Mouse (Mus musculus) layer of hippocampus, adult 18-20 months (tissue): ENCODE measurements at regions not wholly inside any gene's neighbourhood (a gene's known extent, or its start where the extent isn't known, plus 50 kb on each side); places are given as distances from the start of the nearest gene placed in this dataset.

Source experiments
- DNase-seq, 2 experiments: peaks; one replicate each; pipeline ENCODE4 v3.0.0; 2022; ENCODE audit warnings: low spot score in 2 of 2

- no peak for DNase-seq
Observed at GRCm38 (mm10) chr11:17733075-17733474, 220.6 kb downstream of the Etaa1 start.

DNA sequence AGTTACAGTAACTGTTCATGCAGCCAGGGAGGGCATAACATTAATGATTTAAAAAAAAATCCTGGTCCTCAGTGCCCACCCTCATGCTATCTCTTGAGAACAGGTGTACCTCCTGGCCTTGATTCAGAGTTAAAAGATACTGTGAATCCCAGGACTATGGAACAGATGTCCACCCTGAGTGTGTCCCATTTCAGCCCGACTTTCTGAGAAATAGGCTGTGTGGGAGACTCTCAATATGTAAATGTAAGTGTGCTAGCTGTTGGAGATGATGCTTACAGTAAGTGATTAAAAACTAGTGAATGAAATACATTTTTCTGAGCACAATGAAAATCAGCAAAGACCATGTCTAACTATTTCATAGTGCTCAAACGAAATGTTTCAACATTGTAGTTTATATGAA is 219.2 kb downstream of the Etaa1 start:
- DNase-seq: no peak

- no peak for DNase-seq
Observed at GRCm38 (mm10) chr11:17738879-17739278, 214.8 kb downstream of the Etaa1 start.

- DNase-seq: no peak
Observed at GRCm38 (mm10) chr11:17743821-17744220, 209.9 kb downstream of the Etaa1 start.

DNA sequence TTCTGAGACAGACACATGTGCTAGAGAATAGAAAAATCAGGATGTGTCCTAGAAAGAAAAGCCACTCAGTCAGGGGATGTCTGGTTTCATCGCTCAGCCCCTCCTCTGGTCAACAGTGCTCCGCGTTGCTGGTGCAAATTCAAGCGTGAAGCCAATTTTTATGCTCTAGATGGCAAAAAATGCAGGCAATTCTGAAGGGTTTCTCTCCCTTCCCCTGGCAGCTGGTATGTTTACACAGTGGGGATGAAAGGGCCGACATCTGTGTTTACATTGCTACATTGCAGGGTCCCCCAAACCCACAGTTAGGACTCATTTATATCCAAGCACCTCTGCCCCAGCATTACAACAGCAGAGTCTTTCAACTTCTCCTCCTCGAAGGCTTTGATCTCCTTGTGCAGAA is 203.3 kb downstream of the Etaa1 start:
- no peak for DNase-seq

GRCm38 (mm10) chr11:17759224-17759623 is 194.5 kb downstream of the Etaa1 start:
- DNase-seq: no peak

- peak in 1 of 2 experiments; percentile 8 for DNase-seq
Observed at GRCm38 (mm10) chr11:17763411-17763810, 190.3 kb downstream of the Etaa1 start.

DNA sequence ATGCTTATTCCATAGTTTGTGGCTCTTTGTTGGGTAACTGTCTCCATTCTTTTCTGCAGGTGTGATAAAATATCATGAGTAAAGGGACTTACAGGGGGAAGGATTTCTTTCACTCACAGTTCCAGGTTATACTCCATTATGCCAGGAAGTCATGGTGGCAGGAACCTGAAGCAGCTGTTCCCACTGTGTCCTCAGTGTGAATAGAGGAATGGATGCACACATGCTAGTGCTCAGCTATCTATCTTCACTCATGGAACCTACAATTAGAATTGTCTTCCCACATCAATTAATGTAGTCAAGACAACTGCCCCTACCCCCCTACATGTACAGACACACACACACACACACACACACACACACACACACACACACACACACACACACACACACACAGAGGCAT is 189.5 kb downstream of the Etaa1 start:
- DNase-seq: no peak

GRCm38 (mm10) chr11:17768345-17768759 is 185.3 kb downstream of the Etaa1 start:
- DNase-seq: no peak

- no peak for DNase-seq
Observed at GRCm38 (mm10) chr11:17768837-17769466, 184.7 kb downstream of the Etaa1 start.

GRCm38 (mm10) chr11:17797632-17798031 is 156.0 kb downstream of the Etaa1 start:
- no peak for DNase-seq

- DNase-seq: no peak
Observed at GRCm38 (mm10) chr11:17807851-17808250, 145.8 kb downstream of the Etaa1 start.

GRCm38 (mm10) chr11:17811829-17812559 is 141.7 kb downstream of the Etaa1 start:
- no peak for DNase-seq

- DNase-seq: no peak
Observed at GRCm38 (mm10) chr11:17842642-17843041, 111.0 kb downstream of the Etaa1 start.

GRCm38 (mm10) chr11:17852405-17852804 is 101.3 kb downstream of the Etaa1 start:
- peak in 1 of 2 experiments; percentile 48 for DNase-seq

DNA sequence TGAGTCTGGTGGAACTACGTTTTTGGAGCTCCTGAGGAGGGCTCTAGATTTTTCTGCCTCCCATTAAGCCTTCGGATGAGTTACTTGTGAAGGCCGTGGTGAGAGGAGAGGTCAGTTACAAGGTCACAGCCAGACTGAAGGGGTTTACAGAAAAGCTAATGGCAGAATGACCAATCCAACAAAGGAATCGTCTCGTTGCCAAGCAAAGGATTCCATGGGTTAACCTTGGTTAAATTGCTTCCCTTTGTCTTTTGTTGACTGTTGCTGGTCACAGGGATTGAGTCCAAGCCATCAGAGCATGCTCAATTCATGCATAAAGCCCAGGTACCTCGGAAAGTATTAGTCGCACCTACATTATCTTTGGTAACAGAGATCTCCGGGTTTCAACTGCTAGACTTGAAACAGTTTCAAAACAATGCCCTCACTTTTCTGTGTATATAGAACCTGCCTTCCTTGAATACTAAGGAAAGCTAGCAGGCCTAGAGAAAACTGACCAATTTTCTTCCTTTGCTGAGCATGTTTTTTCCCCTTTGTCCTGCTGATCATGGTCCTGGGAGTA is 100.3 kb downstream of the Etaa1 start:
- DNase-seq: no peak

- no peak for DNase-seq
Observed at GRCm38 (mm10) chr11:17853832-17854231, 99.8 kb downstream of the Etaa1 start.

- no peak for DNase-seq
Observed at GRCm38 (mm10) chr11:17859364-17860131, 94.1 kb downstream of the Etaa1 start.

DNA sequence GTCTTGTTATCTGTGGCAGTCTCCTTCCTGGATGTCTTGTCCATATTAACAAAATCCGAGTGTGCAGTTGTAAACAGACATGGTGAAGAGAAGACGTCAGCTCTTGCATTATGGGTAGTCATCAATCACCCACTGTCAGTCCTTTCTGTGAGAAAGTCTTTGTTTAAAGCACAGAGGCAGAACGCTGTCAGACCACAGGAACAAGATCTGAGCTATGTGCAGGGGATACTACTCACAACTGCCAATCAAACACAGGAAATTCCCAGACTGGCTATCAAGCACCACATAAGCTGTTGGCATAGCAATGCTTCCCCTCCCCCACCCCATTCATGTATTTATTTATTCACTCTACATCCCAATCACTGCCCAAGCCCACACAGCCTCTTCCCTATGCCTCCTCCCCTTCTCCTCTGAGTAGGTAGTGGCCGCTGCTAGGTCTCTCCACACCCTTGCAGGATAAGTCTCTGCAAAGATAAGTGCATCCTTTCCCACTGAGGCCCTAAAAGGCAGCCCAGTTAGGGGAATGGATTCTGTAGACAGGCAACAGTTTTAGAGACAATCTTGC is 88.8 kb downstream of the Etaa1 start:
- no peak for DNase-seq

- DNase-seq: no peak
Observed at GRCm38 (mm10) chr11:17870690-17871089, 83.0 kb downstream of the Etaa1 start.

GRCm38 (mm10) chr11:17871920-17872319 is 81.8 kb downstream of the Etaa1 start:
- no peak for DNase-seq

DNA sequence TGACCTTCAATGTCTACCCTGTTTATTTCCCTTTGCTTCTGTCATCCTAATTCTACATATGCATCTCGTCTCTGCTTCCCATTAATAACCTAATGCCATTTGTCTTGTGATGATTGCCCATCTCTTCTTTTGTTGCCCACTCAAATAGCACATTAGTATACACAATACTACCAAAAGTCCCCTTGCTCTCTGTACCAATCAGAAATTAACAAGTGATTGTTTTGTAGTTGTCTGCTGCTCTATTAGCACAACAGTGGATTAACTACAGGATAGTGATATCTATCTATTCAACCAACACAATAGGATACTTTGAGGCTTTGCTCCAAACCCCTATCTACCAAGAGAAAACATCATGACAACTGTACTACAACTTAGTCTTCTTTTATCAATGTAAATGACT is 70.4 kb downstream of the Etaa1 start:
- DNase-seq: no peak
